Mouse (Mus musculus) lung, postnatal 4 days (tissue): ENCODE measurements around the gene Vgf.

Experiments used
- DNase-seq, 2 experiments: peaks; one replicate each; pipeline ENCODE4 v3.0.0; 2021

Vgf gene

GRCm38 (mm10) chr5:137073141-137073540 is 46.9 kb downstream of the Vgf start:
- DNase-seq: no peak

GRCm38 (mm10) chr5:137074191-137074651 is 48.0 kb downstream of the Vgf start:
- peak; percentile 42 to 64 for DNase-seq

- peak in 1 of 2 experiments; percentile 29 for DNase-seq
Measured at GRCm38 (mm10) chr5:137075726-137076125, 49.5 kb downstream of the Vgf start.

GRCm38 (mm10) chr5:137076191-137076930 is 50.2 kb downstream of the Vgf start:
- peak; percentile 57 to 79 for DNase-seq

GRCm38 (mm10) chr5:137077187-137077586 is 51.0 kb downstream of the Vgf start:
- DNase-seq: no peak

- peak; percentile 56 to 83 for DNase-seq
Measured at GRCm38 (mm10) chr5:137078041-137078440, 51.8 kb downstream of the Vgf start.

- peak in 1 of 2 experiments; percentile 29 for DNase-seq
Measured at GRCm38 (mm10) chr5:137078616-137079015, 52.4 kb downstream of the Vgf start.

- peak; percentile 72 to 80 for DNase-seq
Measured at GRCm38 (mm10) chr5:137079849-137080248, 53.7 kb downstream of the Vgf start.
